Mouse (Mus musculus) adrenal gland, adult 2 months (tissue): ENCODE results near the gene Ldhd. TPM values are rescaled to one million over a fixed set of nuclear protein-coding genes. Genes with fewer than 3 reads are reported as not detected.

Experiments used
- DNase-seq: peaks from one replicate; pipeline ENCODE4 v3.0.0; 2021
- long read RNA-seq: library from polyadenylated mRNA; stranded (forward); transcript quantifications from one replicate; pipeline ENCODE4 v2.0.0, GENCODE M21; 2021
- polyA plus RNA-seq: library from polyadenylated mRNA; depleted of rRNA; stranded (reverse); fragments of >200 nt; gene quantifications from 2 replicates; pipeline ENCODE4 v1.2.3, GENCODE M21; 2012; rRNA removed
- total RNA-seq, 2 experiments: library from RNA; stranded (reverse); gene quantifications; 2 replicates each; pipeline ENCODE4 v1.2.3; 2021

Gene Ldhd
- total RNA-seq = 10 to 100 TPM; 64.5 to 82.1 TPM
- 89.4 and 93.5 TPM in 2 replicates for polyA plus RNA-seq
- long read RNA-seq, transcript Ldhd-201 (11 exons, 2,273 nt) = major isoform, 48 of 60 reads
- long read RNA-seq, partial matches to known transcripts = 6 of 60 reads
- long read RNA-seq, other reads (novel, unspliced or antisense) = 5 of 60 reads

GRCm38 (mm10) chr8:111630105-111630521 is at the start of gene Ldhd:
Ldhd (minus strand) TSS chr8:111630374.
- peak; percentile 90 for DNase-seq

DNA sequence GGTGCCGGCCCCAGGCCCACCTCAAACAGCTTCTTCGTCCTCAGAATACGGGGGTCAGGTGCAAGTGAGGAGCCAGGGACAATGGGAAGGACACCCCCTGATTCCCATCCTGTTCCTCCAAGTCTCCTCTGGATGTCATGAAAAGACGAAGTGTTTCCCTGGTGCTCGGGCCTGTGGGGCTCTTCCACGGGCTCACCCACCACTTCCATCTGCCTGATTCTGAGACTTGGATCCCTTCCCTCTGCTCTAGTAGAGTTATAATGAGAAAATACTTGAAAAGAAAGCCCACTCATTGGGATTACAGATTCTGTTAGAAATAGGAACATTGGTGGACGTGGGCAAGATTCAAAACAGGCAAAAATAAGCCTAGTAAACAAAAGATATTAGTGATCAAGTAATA is 48.7 kb upstream of the Ldhd start:
- DNase-seq = no peak

GRCm38 (mm10) chr8:111678111-111678510 is 47.9 kb upstream of the Ldhd start:
- peak; percentile 59 for DNase-seq

DNA sequence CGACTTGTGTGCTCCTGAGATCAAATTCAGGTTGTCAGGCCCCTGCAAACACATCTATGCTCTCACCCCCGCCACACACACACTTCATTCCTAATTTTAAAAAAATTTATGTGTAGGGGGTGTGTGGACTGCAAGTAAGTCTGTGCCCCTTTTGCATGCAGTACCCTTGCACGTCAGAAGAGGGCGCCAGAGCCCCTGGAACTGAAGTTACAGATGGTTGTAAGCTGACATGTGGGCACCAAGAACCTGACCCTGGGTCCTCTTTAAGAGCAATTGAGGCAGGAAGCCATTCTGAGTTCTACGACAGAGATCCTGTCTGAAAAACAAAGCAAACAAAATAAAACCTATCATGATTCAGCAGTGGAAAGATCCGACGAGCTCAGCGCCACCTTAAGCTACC is 46.1 kb upstream of the Ldhd start:
- DNase-seq = no peak

- DNase-seq = peak; percentile 33
Measured at GRCm38 (mm10) chr8:111666751-111667150, 36.6 kb upstream of the Ldhd start.

- peak; percentile 82 for DNase-seq
Measured at GRCm38 (mm10) chr8:111662473-111662872, 32.3 kb upstream of the Ldhd start.

- DNase-seq = peak; percentile 45
Measured at GRCm38 (mm10) chr8:111658819-111659423, 28.7 kb upstream of the Ldhd start.

GRCm38 (mm10) chr8:111657312-111657854 is 27.2 kb upstream of the Ldhd start:
- no peak for DNase-seq

DNA sequence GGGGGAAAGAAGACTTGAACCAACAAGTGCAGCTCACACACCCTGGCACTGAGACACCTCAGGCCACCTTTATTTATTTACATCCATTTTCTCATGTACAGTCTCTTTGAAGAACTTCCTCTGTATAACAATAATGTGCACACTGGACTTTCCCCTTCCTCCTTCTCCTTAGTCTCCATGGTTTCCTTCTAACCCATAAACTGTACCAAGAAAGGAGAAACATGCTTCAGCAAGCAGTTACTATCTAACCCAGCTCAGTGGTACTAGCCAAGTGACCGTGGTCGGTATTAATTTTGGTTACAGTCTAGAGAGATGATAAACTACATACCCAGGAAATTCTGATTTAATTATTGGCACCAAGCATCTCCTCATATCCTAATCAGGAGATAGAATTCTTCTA is 23.4 kb upstream of the Ldhd start:
- DNase-seq = no peak

- DNase-seq = no peak
Measured at GRCm38 (mm10) chr8:111650651-111651050, 20.5 kb upstream of the Ldhd start.

GRCm38 (mm10) chr8:111648834-111649233 is 18.7 kb upstream of the Ldhd start:
- DNase-seq = no peak

DNA sequence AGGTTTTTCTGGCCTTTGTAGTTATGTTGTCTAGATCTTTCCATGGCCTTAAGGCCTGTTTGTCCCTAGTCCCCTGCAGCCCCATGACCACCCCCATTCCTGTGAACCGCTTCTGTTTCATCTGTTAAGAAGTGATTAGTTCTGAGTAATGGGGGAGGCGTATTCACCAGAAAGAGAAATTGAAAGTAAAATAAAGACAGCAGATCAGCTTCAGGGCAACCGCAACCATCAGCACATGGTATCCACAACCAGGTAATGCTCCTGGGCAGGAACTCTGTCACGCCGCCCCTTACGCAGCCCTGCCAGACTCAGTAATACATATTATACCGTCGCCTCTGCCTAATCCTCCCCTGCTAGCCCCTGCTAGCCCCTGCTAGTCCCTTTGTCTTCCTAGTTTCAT is 15.5 kb upstream of the Ldhd start:
- DNase-seq = no peak

DNA sequence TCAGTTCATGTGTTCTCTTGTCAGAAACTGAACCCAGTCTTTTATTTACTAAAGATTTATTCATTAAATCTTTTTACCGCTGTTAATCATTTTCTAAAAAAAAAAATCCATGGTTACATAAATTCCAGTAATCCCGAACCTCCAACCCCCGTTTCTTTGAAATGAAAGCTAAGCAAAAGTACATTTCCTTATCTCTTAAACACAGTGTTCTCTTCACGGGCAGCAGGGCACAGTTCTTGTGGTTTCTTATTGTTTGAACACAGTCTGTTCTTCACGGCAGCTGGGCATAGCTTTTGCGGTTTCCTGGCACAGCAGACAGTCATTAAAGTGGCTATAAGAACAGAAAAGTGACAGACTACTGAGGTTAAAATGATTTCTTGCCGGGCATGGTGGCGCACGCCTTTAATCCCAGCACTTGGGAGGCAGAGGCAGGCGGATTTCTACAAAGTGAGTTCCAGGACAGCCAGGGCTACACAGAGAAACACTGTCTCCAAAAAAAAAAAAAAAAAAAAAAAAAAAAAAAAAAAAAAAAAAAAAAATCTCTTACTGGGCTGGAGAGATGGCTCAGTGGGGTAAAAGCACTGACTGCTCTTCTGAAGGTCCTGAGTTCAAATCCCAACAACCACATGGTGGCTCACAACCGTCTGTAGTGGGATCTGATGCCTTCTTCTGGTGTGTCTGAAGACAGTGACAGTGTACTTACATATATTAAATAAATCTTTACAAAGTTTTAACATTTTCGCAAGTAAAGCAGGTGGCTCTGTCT is 14.3 kb upstream of the Ldhd start:
- DNase-seq = peak; percentile 21

- DNase-seq = peak; percentile 94
Measured at GRCm38 (mm10) chr8:111643264-111644141, 13.3 kb upstream of the Ldhd start, which contains the start of gene Zfp1. Zfp1 (plus strand) TSS chr8:111643401.

DNA sequence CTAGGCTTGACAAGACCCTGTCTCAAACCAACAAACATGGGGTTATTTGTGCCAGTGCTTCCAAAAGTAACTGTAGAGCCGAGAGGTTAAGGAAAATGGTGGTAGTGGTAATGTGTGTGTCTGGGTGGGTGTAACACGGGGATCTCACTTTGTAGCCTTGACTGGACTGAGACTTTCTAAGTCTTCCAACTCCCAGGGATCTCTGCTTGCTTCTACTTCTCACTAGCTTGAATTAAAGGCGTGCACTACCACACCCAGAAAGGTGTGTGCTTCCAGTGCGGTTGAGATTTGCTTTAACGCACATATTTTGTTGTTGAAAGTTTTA is 12.7 kb upstream of the Ldhd start:
- no peak for DNase-seq

GRCm38 (mm10) chr8:111642496-111642895 is 12.3 kb upstream of the Ldhd start:
- DNase-seq = peak; percentile 30

DNA sequence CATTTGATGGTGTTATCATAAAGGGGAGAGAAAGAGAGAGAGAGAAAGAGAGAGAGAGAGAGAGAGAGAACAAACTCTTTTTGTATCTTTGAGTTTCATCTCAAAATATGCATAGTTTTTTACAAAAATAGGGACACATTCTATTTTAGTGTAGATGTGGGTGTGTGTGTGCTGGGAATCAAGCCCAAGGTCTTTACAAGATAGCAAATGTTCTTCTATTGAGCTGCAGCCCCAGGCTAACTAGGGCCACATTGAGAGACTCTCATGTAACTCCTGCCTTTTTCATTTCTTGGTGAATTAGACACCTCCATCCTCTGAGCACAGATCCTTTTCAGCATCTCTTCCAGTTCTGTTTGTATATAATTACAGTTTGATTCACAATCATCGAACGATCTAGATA is 10.9 kb upstream of the Ldhd start:
- no peak for DNase-seq

DNA sequence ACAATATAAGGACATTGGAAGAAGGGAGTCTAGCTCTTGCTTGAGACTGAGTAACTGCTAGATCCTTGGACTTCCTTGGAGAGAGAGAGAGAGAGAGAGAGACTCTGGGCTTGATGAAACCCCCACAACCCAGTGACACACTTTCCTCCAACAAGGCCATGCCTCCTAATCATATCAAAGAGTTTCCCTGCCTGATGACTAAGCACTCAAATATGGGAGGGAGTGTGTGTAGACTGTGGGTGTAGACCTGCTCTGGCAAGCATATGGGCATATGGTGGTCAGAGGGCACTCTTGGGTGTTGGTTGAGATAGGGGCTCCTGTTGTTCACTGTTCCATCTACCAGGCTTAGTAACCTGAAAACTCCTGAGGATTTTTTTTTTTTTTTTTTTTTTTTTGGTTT is 7.9 kb upstream of the Ldhd start:
- DNase-seq = peak; percentile 21

- no peak for DNase-seq
Measured at GRCm38 (mm10) chr8:111632976-111633375, 2.8 kb upstream of the Ldhd start.

DNA sequence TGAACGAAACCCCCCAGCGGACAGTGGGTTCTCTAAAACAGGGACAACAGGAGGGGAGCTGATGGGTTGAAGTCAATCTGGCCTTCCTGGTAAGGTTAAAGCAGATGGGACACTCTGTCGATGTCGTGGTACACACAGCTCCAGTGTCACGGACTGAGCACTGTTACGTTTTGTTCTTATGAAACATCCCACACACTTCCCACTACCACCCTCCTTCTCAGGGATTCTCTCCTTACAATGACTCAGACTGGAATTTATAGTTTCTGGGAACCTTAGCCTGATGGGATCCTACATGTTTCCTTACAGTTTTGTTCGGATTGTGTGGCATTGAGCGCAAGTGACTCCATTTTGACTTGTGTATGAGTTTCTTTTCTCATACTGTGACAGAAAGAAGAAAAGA is 1.4 kb upstream of the Ldhd start:
- DNase-seq = no peak

DNA sequence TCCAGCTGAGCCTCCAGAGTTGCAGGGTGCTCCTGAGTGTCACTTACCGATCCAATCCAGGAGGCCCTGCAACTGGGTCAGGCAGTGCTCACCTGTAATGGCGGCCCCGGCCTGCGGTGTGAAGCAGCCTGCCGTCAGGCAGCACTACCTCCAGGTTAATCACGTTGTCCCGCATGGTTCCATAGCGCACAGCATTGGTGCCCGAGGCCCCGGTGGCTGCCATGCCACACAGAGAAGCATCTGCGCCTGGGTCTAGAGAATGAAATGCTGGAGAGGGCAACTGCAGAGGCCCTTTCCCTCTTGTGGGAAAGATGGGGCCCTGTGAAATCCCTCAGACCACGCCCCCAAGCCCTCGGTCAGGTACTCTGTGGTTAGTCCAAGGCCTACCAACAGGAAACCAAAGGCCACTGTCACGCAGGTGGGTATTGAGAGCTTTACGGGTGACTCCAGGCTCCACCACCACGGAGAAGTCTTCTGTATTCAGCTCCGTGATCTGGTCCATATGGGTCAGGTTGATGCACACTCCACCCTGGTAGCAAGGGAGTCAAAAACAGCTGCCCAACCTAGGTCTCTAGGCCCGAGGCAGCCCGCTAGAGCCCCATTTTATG is 1.2 kb downstream of the Ldhd start:
- DNase-seq = no peak

GRCm38 (mm10) chr8:111628401-111628800 is 1.8 kb downstream of the Ldhd start:
- DNase-seq = no peak
